Mouse (Mus musculus): ENCODE measurements at regions not wholly inside any gene's neighbourhood (a gene's known extent, or its start where the extent isn't known, plus 50 kb on each side); places are given as distances from the start of the nearest gene placed in this dataset.

DNA sequence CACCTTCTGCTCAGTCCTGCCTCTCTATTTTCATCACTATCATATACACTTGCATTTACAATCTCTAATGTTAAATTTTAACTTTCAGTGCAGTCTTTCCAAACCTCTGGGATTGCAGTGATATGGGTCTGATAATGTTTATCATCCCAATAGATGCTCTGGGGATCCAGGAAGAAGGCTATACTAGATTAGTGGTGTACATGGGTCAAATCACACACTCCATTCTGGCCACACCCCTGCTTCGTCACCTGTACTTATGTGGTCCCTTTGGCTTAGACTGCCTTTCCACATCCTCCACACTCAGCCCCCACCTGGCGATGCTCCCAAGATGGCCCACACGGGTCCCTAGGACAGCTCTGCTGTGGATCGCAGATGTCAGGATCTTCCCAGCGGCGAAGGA lies 76.2 kb upstream of the Hes1 start:
- no peak for ATAC-seq (ENCODE audit: low FRiP score)
- WGBS, result 95% methylated on average over 6 of the region's 6 CpGs

DNA sequence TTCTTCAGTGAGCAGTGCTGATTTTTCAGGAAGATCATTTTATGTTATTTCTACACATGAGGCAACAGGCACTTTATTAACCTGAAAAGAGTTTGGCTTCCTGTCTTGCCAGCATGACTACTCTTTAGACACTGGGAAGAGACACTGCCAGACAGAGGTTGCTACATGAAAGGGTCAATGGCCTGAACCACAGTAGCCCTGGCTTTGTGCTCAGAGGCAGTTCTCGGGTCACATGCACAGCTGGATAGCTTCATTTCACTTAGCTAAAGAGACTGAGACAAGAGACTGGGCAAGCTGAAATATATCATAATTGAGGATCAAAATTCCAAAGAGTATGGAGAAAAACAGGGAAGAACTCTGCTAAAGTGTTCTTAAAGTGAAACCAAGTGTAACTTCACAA lies 74.9 kb upstream of the Hes1 start:
- no peaks in the 10 kb centered on the region for H3K9me3 ChIP-seq (replicated peaks)
- 15% methylated on average over 1 of the region's 1 CpGs for WGBS

More for the DNA sequence above, 76.2 kb upstream of the Hes1 start:
- Histone ChIP-seq H3K4me2 (no peak overlapping the region), H3K9me3 (replicated peaks) (no peaks in the 10 kb centered on the region), H3K4me3 (replicated peaks) (no peak overlapping the region), H3K36me3 (no peaks in the 10 kb centered on the region), H3K27me3 (replicated peaks) (peaks cover 3% of the 10 kb centered on the region; the same call in 1 of the 2 replicates), H3K27ac (replicated peaks) (no peak overlapping the region), H3K9ac (replicated peaks) (no peak overlapping the region), H3K4me1 (no peaks in the 10 kb centered on the region)

DNA sequence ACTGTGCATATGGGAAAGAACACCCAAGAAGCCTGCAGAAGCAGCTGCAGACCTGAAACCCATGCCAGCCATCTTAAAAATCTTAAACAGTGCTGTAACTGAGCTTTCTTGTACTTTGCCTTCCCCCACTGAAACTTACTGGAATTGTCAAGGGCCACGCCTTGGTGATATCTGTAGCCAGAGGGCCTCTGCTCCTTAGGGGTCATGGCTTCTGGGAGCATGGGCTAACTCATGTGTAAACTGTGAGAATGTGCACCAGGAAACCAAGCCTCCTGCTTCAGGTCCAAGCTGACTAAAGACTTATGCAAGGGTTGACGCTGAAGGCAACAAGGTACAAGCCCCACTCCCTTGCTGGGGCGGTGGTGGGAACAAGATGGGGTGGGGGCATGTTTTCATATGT lies 73.8 kb upstream of the Hes1 start:
- Histone ChIP-seq H3K4me3 (replicated peaks) (no peak overlapping the region), H3K9ac (replicated peaks) (no peak overlapping the region), H3K9me3 (replicated peaks) (no peaks in the 10 kb centered on the region), H3K27ac (replicated peaks) (no peak overlapping the region), H3K36me3 (no peaks in the 10 kb centered on the region), H3K4me1 (peaks cover 8% of the 10 kb centered on the region), H3K27me3 (replicated peaks) (peaks cover 10% of the 10 kb centered on the region), H3K4me2 (no peak overlapping the region)
- 69% methylated on average over 3 of the region's 3 CpGs for WGBS
- no peak for ATAC-seq (ENCODE audit: low FRiP score)

More for the DNA sequence above, 74.9 kb upstream of the Hes1 start:
- Histone ChIP-seq H3K36me3 (no peaks in the 10 kb centered on the region), H3K27ac (replicated peaks) (no peak overlapping the region), H3K4me1 (peaks cover 8% of the 10 kb centered on the region), H3K4me2 (no peak overlapping the region), H3K9ac (replicated peaks) (no peak overlapping the region), H3K27me3 (replicated peaks) (peaks cover 3% of the 10 kb centered on the region; the same call in 1 of the 2 replicates), H3K4me3 (replicated peaks) (no peak overlapping the region)
- no peak for ATAC-seq (ENCODE audit: low FRiP score)

DNA sequence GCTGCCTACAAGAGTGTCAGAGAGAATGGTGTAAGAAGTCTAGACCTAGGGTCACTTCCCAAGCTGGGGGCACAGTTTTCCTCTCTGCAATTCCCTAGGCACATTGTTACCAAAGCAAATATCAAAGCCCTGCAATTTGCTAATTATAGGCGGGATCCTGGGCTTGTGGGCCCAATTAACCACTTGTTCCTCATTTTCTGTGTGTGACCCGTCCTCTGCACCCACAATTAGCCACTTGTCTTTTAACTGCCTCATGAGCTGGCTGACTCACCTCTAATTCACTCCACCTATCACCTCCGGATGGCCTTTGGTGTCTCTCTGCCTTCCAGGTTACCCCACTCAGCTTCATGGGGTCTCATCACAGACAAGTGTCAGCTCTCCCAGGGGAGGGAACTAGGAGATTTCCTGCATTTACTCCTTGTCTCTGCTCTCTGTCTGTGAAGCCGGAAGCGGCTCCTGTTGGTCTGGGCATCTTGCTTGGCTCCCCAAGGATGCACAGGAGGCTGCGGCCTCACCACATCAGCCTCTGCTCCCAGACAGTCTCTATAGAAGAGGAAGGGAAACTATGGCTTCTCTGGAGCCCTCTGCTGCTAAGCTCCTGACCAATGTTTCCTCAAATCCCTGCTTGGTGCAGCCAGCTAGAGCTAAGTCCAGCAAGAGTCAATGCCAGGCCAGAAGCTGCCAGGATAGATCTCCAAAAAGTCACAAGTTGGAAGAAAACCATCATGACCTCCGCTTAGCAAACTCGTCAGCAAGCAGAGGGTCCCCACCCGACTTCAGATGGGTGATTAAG lies 73.2 kb upstream of the Hes1 start:
- H3K4me1 ChIP-seq, result peaks cover 8% of the 10 kb centered on the region
- no peak overlapping the region for H3K4me2 ChIP-seq
- no peak overlapping the region for H3K27ac ChIP-seq (replicated peaks)
- no peak overlapping the region for H3K9ac ChIP-seq (replicated peaks)
- no peaks in the 10 kb centered on the region for H3K9me3 ChIP-seq (replicated peaks)
- H3K36me3 ChIP-seq, result no peaks in the 10 kb centered on the region
- ATAC-seq (ENCODE audit: low FRiP score), result no peak
- no peak overlapping the region for H3K4me3 ChIP-seq (replicated peaks)
- WGBS, result 66% methylated on average over 9 of the region's 9 CpGs
- H3K27me3 ChIP-seq (replicated peaks), result peaks cover 10% of the 10 kb centered on the region

- H3K4me1 ChIP-seq, result peaks cover 8% of the 10 kb centered on the region
- H3K9me3 ChIP-seq (replicated peaks), result no peaks in the 10 kb centered on the region
- no peak overlapping the region for H3K27ac ChIP-seq (replicated peaks)
- no peak for ATAC-seq (ENCODE audit: low FRiP score)
- WGBS, result 86% methylated on average over 8 of the region's 8 CpGs
- no peak overlapping the region for H3K4me2 ChIP-seq
- H3K9ac ChIP-seq (replicated peaks), result no peak overlapping the region
- no peak overlapping the region for H3K4me3 ChIP-seq (replicated peaks)
- peaks cover 10% of the 10 kb centered on the region for H3K27me3 ChIP-seq (replicated peaks)
- no peaks in the 10 kb centered on the region for H3K36me3 ChIP-seq
Observed at GRCm38 (mm10) chr16:29991876-29992380, 72.3 kb upstream of the Hes1 start.

GRCm38 (mm10) chr16:29993111-29993510 lies 71.1 kb upstream of the Hes1 start:
- H3K9me3 ChIP-seq (replicated peaks), result no peaks in the 10 kb centered on the region
- ATAC-seq (ENCODE audit: low FRiP score), result no peak
- H3K27ac ChIP-seq (replicated peaks), result no peak overlapping the region
- H3K9ac ChIP-seq (replicated peaks), result no peak overlapping the region
- peaks cover 10% of the 10 kb centered on the region for H3K27me3 ChIP-seq (replicated peaks)
- 76% methylated on average over 7 of the region's 7 CpGs for WGBS
- H3K4me1 ChIP-seq, result peaks cover 8% of the 10 kb centered on the region
- H3K4me3 ChIP-seq (replicated peaks), result no peak overlapping the region
- H3K36me3 ChIP-seq, result no peaks in the 10 kb centered on the region
- H3K4me2 ChIP-seq, result no peak overlapping the region

DNA sequence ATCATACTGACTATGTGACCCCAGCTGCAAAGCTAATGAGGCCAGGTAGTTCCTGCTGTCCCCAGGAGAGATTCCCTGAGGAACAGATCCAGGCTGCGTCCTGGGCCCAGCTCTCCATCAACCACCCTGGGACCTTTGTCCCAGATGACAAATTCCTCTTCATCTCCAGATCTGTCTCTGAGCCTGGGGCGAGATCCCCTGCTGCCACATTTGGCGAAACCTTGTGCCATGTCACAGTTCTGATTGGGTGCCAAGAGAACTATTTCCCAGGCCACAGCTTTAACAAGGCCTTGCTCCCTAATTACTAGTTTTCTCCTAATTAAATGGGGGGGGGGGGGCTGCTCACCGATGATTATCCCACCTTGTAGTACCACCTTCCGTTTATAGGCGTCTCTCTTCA lies 70.6 kb upstream of the Hes1 start:
- no peak overlapping the region for H3K4me3 ChIP-seq (replicated peaks)
- 30% methylated on average over 6 of the region's 6 CpGs for WGBS
- no peak overlapping the region for H3K4me2 ChIP-seq
- no peak overlapping the region for H3K27ac ChIP-seq (replicated peaks)
- H3K36me3 ChIP-seq, result no peaks in the 10 kb centered on the region
- ATAC-seq (ENCODE audit: low FRiP score), result no peak
- H3K9me3 ChIP-seq (replicated peaks), result no peaks in the 10 kb centered on the region
- peaks cover 8% of the 10 kb centered on the region for H3K27me3 ChIP-seq (replicated peaks)
- H3K4me1 ChIP-seq, result peaks cover 8% of the 10 kb centered on the region
- no peak overlapping the region for H3K9ac ChIP-seq (replicated peaks)

GRCm38 (mm10) chr16:29996139-29997069 lies 67.8 kb upstream of the Hes1 start:
- Histone ChIP-seq H3K36me3 (no peaks in the 10 kb centered on the region), H3K4me3 (replicated peaks) (no peak overlapping the region), H3K9me3 (replicated peaks) (no peaks in the 10 kb centered on the region), H3K4me1 (peaks cover 8% of the 10 kb centered on the region), H3K4me2 (no peak overlapping the region), H3K27ac (replicated peaks) (no peak overlapping the region), H3K27me3 (replicated peaks) (peaks cover 8% of the 10 kb centered on the region), H3K9ac (replicated peaks) (no peak overlapping the region)
- ATAC-seq (ENCODE audit: low FRiP score), result no peak
- WGBS, result 42% methylated on average over 12 of the region's 12 CpGs

DNA sequence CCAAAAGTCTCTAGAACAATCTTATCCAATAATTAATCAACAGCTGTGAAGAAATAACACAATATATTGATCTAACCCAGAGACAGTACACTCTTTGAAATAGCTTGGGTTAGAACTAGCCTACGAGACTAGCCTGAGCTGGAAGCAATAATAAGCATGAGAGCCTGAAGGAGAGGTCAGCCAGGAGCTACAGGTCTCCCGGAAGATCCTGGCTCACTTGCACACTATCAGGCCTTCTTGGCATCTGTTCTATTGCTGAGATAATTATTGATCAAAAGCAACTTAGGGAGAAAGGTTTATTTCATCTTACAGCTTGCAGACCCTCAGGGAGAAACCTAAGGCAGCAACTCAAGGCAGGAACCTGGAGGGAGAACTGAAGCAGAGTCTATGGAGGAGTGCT lies 64.0 kb upstream of the Hes1 start:
- WGBS, result 97% methylated on average over 2 of the region's 2 CpGs
- H3K27me3 ChIP-seq (replicated peaks), result peaks cover 2% of the 10 kb centered on the region; the same call in 1 of the 2 replicates
- no peaks in the 10 kb centered on the region for H3K9me3 ChIP-seq (replicated peaks)
- no peak overlapping the region for H3K4me3 ChIP-seq (replicated peaks)
- ATAC-seq (ENCODE audit: low FRiP score), result no peak
- H3K27ac ChIP-seq (replicated peaks), result no peak overlapping the region
- H3K4me1 ChIP-seq, result peaks cover 3% of the 10 kb centered on the region; the same call in 1 of the 2 replicates
- no peak overlapping the region for H3K9ac ChIP-seq (replicated peaks)
- no peaks in the 10 kb centered on the region for H3K36me3 ChIP-seq
- H3K4me2 ChIP-seq, result no peak overlapping the region

GRCm38 (mm10) chr16:30005124-30005523 lies 59.1 kb upstream of the Hes1 start:
- no peaks in the 10 kb centered on the region for H3K36me3 ChIP-seq
- 72% methylated on average over 3 of the region's 3 CpGs for WGBS
- peaks cover 22% of the 10 kb centered on the region; the same call in 1 of the 2 replicates for H3K27me3 ChIP-seq (replicated peaks)
- H3K27ac ChIP-seq (replicated peaks), result no peak overlapping the region
- H3K4me3 ChIP-seq (replicated peaks), result no peak overlapping the region
- no peak overlapping the region for H3K9ac ChIP-seq (replicated peaks)
- no peaks in the 10 kb centered on the region for H3K9me3 ChIP-seq (replicated peaks)
- H3K4me2 ChIP-seq, result no peak overlapping the region
- peaks cover 22% of the 10 kb centered on the region for H3K4me1 ChIP-seq
- no peak for ATAC-seq (ENCODE audit: low FRiP score)

DNA sequence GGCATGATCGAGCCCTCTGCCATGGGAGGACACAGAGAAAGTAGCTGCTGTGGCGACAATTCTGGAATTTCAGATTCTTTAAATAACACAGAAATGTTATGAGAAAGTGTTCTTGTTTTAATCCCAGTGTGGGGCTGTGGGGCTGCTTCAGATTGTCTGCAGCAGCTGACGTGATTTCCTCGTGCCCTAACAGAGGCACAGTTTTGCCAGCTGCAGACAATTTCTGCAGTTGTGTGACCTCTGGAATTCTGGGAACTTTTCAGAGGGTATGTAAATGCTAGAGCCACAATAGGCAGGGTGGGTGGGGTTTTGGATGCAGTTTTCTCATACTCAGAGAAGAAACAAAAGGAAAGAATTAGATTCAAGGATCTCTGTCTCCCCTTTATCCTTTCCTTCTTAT lies 57.4 kb upstream of the Hes1 start:
- no peak for ATAC-seq (ENCODE audit: low FRiP score)
- Histone ChIP-seq H3K9ac (replicated peaks) (no peak overlapping the region), H3K27me3 (replicated peaks) (peaks cover 33% of the 10 kb centered on the region; the same call in 1 of the 2 replicates), H3K27ac (replicated peaks) (no peak overlapping the region), H3K9me3 (replicated peaks) (no peaks in the 10 kb centered on the region), H3K36me3 (no peaks in the 10 kb centered on the region), H3K4me3 (replicated peaks) (no peak overlapping the region), H3K4me2 (no peak overlapping the region), H3K4me1 (peaks cover 22% of the 10 kb centered on the region)
- 64% methylated on average over 4 of the region's 4 CpGs for WGBS

Data from neural tube, embryonic 15.5 days (tissue).